In the genomic region with DNA sequence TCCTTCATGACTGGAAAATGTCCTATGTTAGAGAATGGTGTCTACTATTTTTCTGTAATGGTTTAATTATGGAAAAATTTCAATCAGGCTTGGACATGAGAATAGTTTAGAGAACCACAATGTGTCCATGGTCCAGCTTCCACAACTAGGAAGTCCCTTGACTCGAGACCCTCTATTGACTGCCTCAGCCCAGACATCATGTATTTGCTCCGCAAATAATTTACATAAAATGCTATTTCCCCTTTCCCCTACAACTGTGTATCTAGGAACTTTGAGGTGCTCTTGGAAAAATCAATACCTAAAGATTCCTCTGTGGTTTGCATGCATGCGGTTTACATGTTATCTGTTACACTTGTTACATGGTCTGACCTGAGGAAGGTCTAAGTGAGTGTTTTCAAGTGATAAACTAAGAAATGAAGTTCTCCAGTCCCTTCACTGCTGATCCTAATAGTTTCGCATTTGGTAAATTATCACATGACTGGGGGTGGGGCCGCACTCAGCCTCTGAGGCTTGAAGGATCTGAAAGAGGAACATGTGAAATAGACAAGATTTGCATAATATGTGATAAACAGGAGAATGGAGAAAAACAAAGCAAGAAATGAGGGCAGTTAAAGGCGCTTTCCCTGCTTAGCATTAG, we compare ENCODE assay signal across 10 mouse cellular contexts. TPM values are rescaled to one million over a fixed set of nuclear protein-coding genes. Genes with fewer than 3 reads are reported as not detected.
DNase-seq lines count a peak whose midpoint lies in the region; ATAC-seq and TF ChIP-seq lines count a peak whose summit lies in the region.
"Had no signal": no experiment of that assay in that cellular context is flagged by ENCODE, and none has a peak within 500 bp of the region (broad histone marks: within the 10 kb centered on the region; RNA-seq: fewer than 3 reads in every experiment).

No protein-coding gene starts in this region.

- peak overlapping the region; percentile 24 for H3K4me2 ChIP-seq in liver, postnatal 0 days (ENCODE audit: low read depth, low read length)
- H3K4me2 ChIP-seq: hindbrain, embryonic 13.5 days; limb, embryonic 13.5 days had no signal

- DNase-seq in heart, postnatal 10 days: peak; percentile 15 to 24
- DNase-seq in heart, postnatal 4 days: no peak
- DNase-seq in liver, postnatal 0 days: peak; percentile 53
- DNase-seq in spleen, adult 18-20 months: peak; percentile 35 to 55
- DNase-seq in urinary bladder, postnatal 36 days (ENCODE audit: low spot score in 2 of 2): no peak
- DNase-seq in adipocyte (ENCODE audit: low spot score): no peak
- DNase-seq in right cerebral cortex, postnatal 10 days (ENCODE audit: low spot score in 2 of 2): no peak

- no peaks in the 10 kb centered on the region for H3K9me3 ChIP-seq in liver, postnatal 0 days (ENCODE audit: low read length)
- H3K9me3 ChIP-seq: hindbrain, embryonic 13.5 days; limb, embryonic 13.5 days had no signal

- no peaks in the 10 kb centered on the region for H3K36me3 ChIP-seq in liver, postnatal 0 days (replicated peaks; ENCODE audit: insufficient read depth, low read length)
- H3K36me3 ChIP-seq: limb, embryonic 13.5 days had no signal

- peaks cover 24% of the 10 kb centered on the region for H3K4me1 ChIP-seq in bone marrow macrophage, adult 2 months (ENCODE audit: control insufficient read depth, insufficient read depth, low read length)
- peaks cover 8% of the 10 kb centered on the region; the same call in 1 of the 2 replicates for H3K4me1 ChIP-seq in liver, postnatal 0 days (ENCODE audit: insufficient read depth)

- ATAC-seq in liver, postnatal 0 days: peak; percentile 73

- TF ChIP-seq POLR2A in bone marrow macrophage, adult 2 months (IDR thresholded peaks at IDR 0.05; ENCODE audit: borderline replicate concordance, low read depth, low read length): no peak

- no peak overlapping the region for H3K4me3 ChIP-seq in bone marrow macrophage, adult 2 months (ENCODE audit: insufficient read depth, low read length)
- no peak overlapping the region for H3K4me3 ChIP-seq in liver, postnatal 0 days (ENCODE audit: low read depth, low read length)
- H3K4me3 ChIP-seq: hindbrain, embryonic 13.5 days; limb, embryonic 13.5 days had no signal

- H3K9ac ChIP-seq in liver, postnatal 0 days (replicated peaks): no peak overlapping the region
- H3K9ac ChIP-seq: hindbrain, embryonic 13.5 days; limb, embryonic 13.5 days had no signal

- TF ChIP-seq CTCF in bone marrow macrophage, adult 2 months (IDR thresholded peaks at IDR 0.05; ENCODE audit: low read depth, low read length): no peak
- TF ChIP-seq CTCF in liver, postnatal 0 days (IDR thresholded peaks at IDR 0.05; ENCODE audit: low read depth): no peak

- peak overlapping the region; percentile 86 for H3K27ac ChIP-seq in bone marrow macrophage, adult 2 months (ENCODE audit: insufficient read depth, low read depth, low read length)
- H3K27ac ChIP-seq in liver, postnatal 0 days (ENCODE audit: low read depth): no peak overlapping the region
- H3K27ac ChIP-seq: hindbrain, embryonic 13.5 days; limb, embryonic 13.5 days had no signal

- H3K27me3 ChIP-seq in liver, postnatal 0 days (ENCODE audit: insufficient read depth, low read length): no peaks in the 10 kb centered on the region
- H3K27me3 ChIP-seq: hindbrain, embryonic 13.5 days; limb, embryonic 13.5 days had no signal

- intact Hi-C loops in heart, postnatal 10 days (cut with DNase I): no loop called here

- 0 out of 2 replicates have a peak, but pooled peaks have one; percentile 26 for TF ChIP-seq EP300 in liver, postnatal 0 days (IDR thresholded peaks at IDR 0.05; ENCODE audit: low read depth)

- 44% methylated on average over 6 of the region's 6 CpGs for WGBS in liver, postnatal 0 days (ENCODE audit: insufficient replicate concordance)

RNA-seq across cellular contexts. Expression of a gene that starts 38.8 kb away (rescaled TPM):
- 1 to 10 TPM; 1.5 to 1.8 TPM for total RNA-seq in heart, postnatal 10 days (2021)
- 1 to 10 TPM; 1.1 to 1.5 TPM for total RNA-seq in heart, postnatal 4 days (2021)
- 0.70 TPM in 1 of 2 replicates, not detected in the other for polyA plus RNA-seq in bone marrow macrophage, adult 2 months (2012; ENCODE audit: insufficient read depth, insufficient read length, missing spikeins)
- 0.33 TPM in 2 replicates for polyA plus RNA-seq in liver, postnatal 0 days (2015; fragmentation: Nextera tagmentation; extraction: Ambion mirVana)

Comparison
In these comparisons a context has a peak if more than half of its experiments do, and no peak if none do; other contexts are left out.
1. DNase-seq: peak in heart, postnatal 10 days (2 of 2), liver, postnatal 0 days (single experiment) and spleen, adult 18-20 months (2 of 2); none in heart, postnatal 4 days (single experiment), urinary bladder, postnatal 36 days (0 of 2), adipocyte (single experiment) and right cerebral cortex, postnatal 10 days (0 of 2).